ENCODE assay signal across 8 mouse cellular contexts in the genomic region with DNA sequence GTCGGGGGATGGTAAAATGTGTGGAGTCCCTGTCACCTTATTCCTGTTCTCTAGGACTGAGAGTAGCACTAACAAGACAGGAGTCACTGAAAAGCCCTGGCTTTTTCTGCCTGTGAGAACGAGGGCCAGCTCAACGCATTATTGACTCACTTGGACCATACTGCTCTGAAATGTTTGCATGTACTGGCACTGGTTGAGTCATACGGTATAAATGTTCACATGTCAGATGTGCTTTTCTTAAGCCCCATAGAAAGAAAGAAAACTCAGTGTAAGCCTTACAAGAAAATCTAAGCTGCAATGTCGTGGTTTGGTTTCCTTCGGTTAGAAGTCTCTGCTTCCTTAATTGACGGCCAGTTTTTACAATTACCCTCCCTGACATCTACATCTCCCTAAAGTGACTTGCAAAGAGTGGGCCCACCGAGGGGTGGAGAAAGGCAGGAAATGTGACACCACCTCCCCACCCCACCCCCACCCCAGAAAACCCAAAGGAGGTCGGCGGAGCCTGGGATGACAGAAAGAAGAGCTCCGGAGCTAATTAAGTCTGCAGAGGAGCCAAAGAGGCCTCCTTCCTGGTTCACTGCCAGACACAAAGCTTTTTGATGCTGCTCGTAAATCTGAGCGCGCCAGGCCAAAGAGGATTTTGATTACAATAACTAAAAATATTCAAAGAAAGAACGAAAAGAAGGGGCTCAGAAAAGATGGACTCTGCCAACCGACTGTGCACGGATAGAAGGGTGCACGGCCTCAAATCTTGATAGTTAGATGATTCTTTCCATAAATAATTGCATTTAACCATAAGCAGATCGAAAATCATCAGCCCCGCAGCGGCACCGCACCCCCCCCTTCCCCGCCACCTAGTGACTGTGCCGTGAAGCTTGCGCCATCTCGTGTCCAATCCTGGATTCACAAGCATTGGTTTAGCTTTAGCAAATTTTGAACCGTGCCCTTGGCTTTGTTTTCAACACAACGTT. TPM values are rescaled to one million over a fixed set of nuclear protein-coding genes. Genes with fewer than 3 reads are reported as not detected.
DNase-seq lines count a peak whose midpoint lies in the region; ATAC-seq lines count a peak whose summit lies in the region.

No protein-coding gene starts in this region.

- intact Hi-C loops in left cerebral cortex, postnatal 14 days (cut with DNase I), result loop anchor here (1.0 kb wide), 1 partner anchor 78 kb away; no protein-coding TSS in a partner anchor

- peak; percentile 61 for DNase-seq in T-cell, adult 2 months (ENCODE audit: low spot score)
- peak; percentile 89 to 91 for DNase-seq in cerebellum, postnatal 14 days
- DNase-seq in gastrocnemius, adult 8-10 months (ENCODE audit: low spot score in 2 of 2), result peak; percentile 35 to 49
- peak; percentile 80 for DNase-seq in induced T-regulatory cell, adult 2 months (ENCODE audit: low read depth)
- peak; percentile 76 to 83 for DNase-seq in left cerebral cortex, postnatal 14 days (ENCODE audit: low spot score in 2 of 2)
- peak; percentile 64 for DNase-seq in right cerebral cortex, postnatal 25 days
- peak; percentile 71 to 76 for DNase-seq in urinary bladder, postnatal 36 days (ENCODE audit: low spot score in 2 of 2)

- peak; percentile 90 for ATAC-seq in megakaryocyte-erythroid progenitor cell, adult 5-6 weeks (replicated peaks; ENCODE audit: low FRiP score, low TSS enrichment, poor library complexity, severe bottlenecking)

RNA-seq across cellular contexts. Expression of a gene that starts 28.0 kb away (rescaled TPM):
- not detected for total RNA-seq in gastrocnemius, adult 8-10 months (2022)
- not detected for total RNA-seq in left cerebral cortex, postnatal 14 days (2021)
- total RNA-seq in megakaryocyte-erythroid progenitor cell, adult 5-6 weeks (2014; fragmentation: Nextera tagmentation), result not detected in 2 replicates
- total RNA-seq in megakaryocyte-erythroid progenitor cell, adult 5-6 weeks (2017), result not detected in 2 replicates

RNA-seq across cellular contexts. Expression of a gene that starts 40.5 kb away (rescaled TPM):
- 1 to 10 TPM in 2 of 4 experiments, under 1 TPM in 2; 0.65 to 1.2 (median 0.90) TPM for total RNA-seq in gastrocnemius, adult 8-10 months (2022)
- total RNA-seq in left cerebral cortex, postnatal 14 days (2021), result under 1 TPM in 1 of 2 experiments, not detected in 1; 0.42 TPM
- total RNA-seq in megakaryocyte-erythroid progenitor cell, adult 5-6 weeks (2014; fragmentation: Nextera tagmentation), result 1.0 TPM in 1 of 2 replicates, not detected in the other
- 1.1 TPM in 1 of 2 replicates, not detected in the other for total RNA-seq in megakaryocyte-erythroid progenitor cell, adult 5-6 weeks (2017)

Comparison
In these comparisons a context has a peak if more than half of its experiments do, and no peak if none do; other contexts are left out.
1. Peak in every context shown above with its lines: DNase-seq and ATAC-seq.